Mouse (Mus musculus): ENCODE results near the gene Olfr1462.

Gene Olfr1462

GRCm38 (mm10) chr19:13185434-13185833 lies at the start of gene Olfr1462:
Olfr1462 (plus strand) TSS chr19:13185734.
- DNase-seq (ENCODE audit: low read depth, low spot score): no peak

DNA sequence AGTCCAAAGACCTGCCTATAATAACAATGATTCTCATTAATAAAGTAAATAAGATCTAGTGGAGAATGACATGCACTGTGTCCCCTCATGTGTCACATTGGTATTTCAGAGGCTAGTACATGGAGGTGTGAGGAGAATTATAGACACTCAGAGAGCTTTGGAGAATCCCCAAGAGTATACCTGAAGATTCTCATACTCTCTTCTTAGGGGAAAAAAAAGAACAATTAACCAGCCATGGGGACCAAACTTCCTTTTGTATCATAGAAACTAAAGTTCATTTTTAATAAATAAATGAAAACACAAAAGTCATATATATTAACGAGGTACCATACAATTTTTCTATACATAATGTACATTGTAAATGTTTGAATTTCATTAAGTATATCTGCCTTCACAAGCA lies 36.1 kb upstream of the Olfr1462 start, which contains the start of gene Olfr1459:
Olfr1459 (minus strand) TSS at position 101 of the 400 bp plus-strand sequence.
- no peak for DNase-seq (ENCODE audit: low read depth, low spot score)

- DNase-seq (ENCODE audit: low read depth, low spot score): no peak
These were observed 22.8 kb upstream of the Olfr1462 start, which contains the start of gene Olfr1461 for GRCm38 (mm10) chr19:13162700-13163099. Olfr1461 (plus strand) TSS chr19:13163000.

DNA sequence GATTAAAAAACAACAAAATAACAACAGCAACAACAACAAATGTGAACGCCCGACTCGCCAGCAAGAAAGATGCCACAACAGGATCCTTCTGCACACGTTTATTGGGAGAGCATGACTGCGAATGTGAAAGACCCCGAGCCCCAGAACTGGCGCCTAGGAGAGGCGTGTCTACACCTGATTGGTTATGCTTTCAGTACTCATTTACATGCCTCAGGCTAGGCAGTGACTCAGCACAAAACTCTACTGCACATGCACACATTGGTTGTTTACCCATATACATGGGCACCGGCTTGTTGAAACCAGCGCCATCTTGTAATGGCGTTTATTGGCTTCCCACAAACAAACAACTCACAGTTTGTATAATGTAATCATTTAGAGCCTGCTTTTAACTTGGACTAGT lies 36.1 kb downstream of the Olfr1462 start:
- no peak for DNase-seq (ENCODE audit: low read depth, low spot score)

DNA sequence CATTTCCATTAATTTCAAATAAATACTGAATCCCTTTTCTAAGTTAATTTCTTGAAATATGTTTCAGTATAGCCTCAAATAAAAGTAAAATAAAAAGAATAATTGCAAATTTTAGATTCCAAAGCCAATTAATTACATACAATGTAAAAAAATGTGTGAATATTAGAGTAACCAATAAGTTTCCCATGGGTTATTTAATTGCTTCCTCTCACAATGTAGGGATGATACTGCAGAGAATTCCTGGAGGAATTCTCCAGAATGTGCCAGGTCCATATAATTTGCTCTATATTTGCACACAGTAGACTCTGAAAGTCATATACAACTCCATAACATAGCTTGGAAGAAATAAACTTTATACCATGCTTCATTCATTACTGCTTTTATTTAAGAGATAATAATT lies 45.5 kb downstream of the Olfr1462 start, which contains the start of gene Olfr1463:
Olfr1463 (plus strand) TSS at position 301 of the 400 bp plus-strand sequence.
- no peak for DNase-seq (ENCODE audit: low read depth, low spot score)
